Mouse (Mus musculus) 416B (cell line): Measurements from ENCODE around the gene Nxf7.
"Not testable (repeated sequence)": the region's sequence is repeated elsewhere in the genome, so short reads cannot be mapped to it uniquely, and the experiment has no call there.

Experiments used
- DNase-seq: peaks from one replicate; pipeline ENCODE4 v3.0.0; 2011; ENCODE audit warnings: low read depth

Gene Nxf7

GRCm38 (mm10) chrX:135598677-135599076, at the start of gene Nxf7:
TSS of gene Nxf7 (minus strand) at chrX:135598777.
- DNase-seq = no peak

- DNase-seq = no peak
These were observed 29.0 kb upstream of the Nxf7 start, which contains the start of gene Prame for GRCm38 (mm10) chrX:135627605-135628004. TSS of gene Prame (minus strand) at chrX:135627705.

- peak; percentile 61 for DNase-seq
These were observed 2.9 kb upstream of the Nxf7 start for GRCm38 (mm10) chrX:135601298-135602029.

- no peak for DNase-seq
These were observed 481 bp downstream of the Nxf7 start for GRCm38 (mm10) chrX:135598096-135598495.

GRCm38 (mm10) chrX:135576412-135576811, 22.2 kb downstream of the Nxf7 start:
- peak; percentile 28 for DNase-seq

- not testable (repeated sequence) for DNase-seq
These were observed 23.5 kb downstream of the Nxf7 start for GRCm38 (mm10) chrX:135574958-135575628.

GRCm38 (mm10) chrX:135574261-135574957, 24.2 kb downstream of the Nxf7 start:
- peak; percentile 31 for DNase-seq

- DNase-seq = peak; percentile 39
These were observed 29.1 kb downstream of the Nxf7 start for GRCm38 (mm10) chrX:135569467-135569866.

GRCm38 (mm10) chrX:135564934-135565333, 33.6 kb downstream of the Nxf7 start:
- DNase-seq = peak; percentile 63

- no peak for DNase-seq
These were observed 35.7 kb downstream of the Nxf7 start for GRCm38 (mm10) chrX:135562841-135563240.

- not testable (repeated sequence) for DNase-seq
These were observed 36.9 kb downstream of the Nxf7 start for GRCm38 (mm10) chrX:135561693-135562092.

- DNase-seq = not testable (repeated sequence)
These were observed 37.6 kb downstream of the Nxf7 start for GRCm38 (mm10) chrX:135560933-135561332.

- peak; percentile 8 for DNase-seq
These were observed 38.9 kb downstream of the Nxf7 start for GRCm38 (mm10) chrX:135559665-135560064.
